Mouse (Mus musculus) 416B (cell line): ENCODE measurements around the gene Apex1.
"Not testable (repeated sequence)": the region's sequence is repeated elsewhere in the genome, so short reads cannot be mapped to it uniquely, and the experiment has no call there.

ENCODE experiments used
- DNase-seq: peaks from one replicate; pipeline ENCODE4 v3.0.0; 2011; ENCODE audit warnings: low read depth

The Apex1 gene

DNA sequence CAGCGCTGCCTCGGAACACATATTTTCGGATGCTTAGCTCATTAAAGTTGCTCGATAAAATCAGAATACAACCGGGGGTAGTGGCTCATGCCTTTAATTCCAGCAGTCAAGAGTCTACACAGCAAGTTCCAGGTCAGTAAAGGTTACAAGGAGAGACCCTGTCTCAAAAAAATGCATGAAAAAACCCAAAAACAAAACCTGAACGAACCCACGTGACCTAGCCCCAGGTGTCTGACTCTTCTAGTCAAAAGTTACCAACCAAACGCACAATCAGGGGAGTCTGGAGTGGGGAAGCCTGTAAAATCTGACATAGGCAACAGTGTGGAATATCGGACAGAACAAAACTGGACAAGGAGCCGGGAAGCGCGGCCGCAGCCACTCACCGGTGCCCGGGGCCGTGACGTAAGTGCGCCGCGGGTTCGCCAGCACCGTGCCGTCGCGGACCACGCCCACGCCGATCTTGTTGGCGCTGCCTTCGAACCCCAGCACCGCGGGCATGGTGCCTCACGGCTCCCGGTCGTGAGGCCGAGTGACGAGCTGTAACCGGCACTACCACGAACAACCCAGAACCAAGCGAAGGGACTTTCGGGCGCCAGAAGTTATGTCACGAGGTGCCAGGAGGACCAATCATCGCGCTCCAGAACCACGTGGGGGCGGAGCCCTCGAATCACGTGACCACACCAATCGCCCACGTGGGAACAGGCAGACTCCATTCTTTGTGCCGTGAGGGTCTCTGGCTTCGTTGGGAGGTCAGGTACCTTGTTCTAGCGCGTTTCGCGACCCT is at the start of gene Apex1, which contains the start of gene Osgep:
Gene Apex1 (plus strand): TSS at position 688 of the 784 bp plus-strand sequence.
Gene Osgep (minus strand): TSS at position 613 of the 784 bp plus-strand sequence.
- peak; percentile 97 for DNase-seq

DNA sequence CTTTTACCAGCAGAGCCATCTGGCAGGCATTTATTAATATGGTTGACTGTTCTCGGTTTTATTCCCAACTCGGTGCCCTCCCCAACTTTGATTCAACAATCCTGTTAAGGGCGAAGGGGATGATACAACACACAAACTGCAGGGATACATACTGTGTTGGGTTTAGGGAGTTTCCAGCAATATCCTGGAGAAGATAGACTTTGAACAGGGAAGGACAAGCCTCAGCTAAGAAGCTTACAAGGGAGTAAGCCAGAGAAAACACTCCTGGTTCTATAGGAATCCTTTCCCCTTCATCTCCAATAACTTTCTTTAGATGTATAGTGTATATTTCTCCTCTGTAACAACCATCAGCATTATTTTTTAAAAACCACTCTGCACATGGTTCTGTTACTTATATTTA is 49.6 kb upstream of the Apex1 start:
- DNase-seq: no peak

DNA sequence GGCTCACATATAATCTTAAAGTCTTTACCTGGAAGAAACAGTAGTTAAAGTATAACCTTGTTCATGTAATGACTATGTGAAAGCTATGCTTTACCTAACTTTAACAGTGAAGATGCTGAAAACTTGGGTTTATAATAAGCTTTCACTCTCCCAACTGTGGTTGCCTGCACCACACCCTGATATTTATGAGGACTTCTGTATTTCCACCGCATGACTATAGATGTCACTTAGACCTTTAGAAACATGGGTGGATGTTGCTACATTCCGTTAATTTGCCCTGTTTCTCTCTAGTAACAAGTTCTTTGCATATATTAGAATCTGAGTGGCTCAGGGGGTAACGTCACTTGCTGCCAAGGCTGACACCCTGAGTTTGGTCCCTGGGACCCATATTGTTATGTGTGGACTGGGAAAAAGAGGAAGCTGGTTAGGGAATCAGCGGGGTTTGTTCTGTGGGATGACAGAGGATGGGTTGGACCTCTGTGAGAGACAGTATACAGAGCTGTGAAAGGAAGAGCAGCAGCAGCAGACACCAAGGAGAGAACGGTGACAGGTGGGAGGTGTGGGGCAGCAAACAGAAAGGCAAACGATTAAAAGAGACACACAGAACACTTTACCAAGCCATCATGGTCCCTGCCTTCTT is 49.1 kb upstream of the Apex1 start:
- DNase-seq: no peak

DNA sequence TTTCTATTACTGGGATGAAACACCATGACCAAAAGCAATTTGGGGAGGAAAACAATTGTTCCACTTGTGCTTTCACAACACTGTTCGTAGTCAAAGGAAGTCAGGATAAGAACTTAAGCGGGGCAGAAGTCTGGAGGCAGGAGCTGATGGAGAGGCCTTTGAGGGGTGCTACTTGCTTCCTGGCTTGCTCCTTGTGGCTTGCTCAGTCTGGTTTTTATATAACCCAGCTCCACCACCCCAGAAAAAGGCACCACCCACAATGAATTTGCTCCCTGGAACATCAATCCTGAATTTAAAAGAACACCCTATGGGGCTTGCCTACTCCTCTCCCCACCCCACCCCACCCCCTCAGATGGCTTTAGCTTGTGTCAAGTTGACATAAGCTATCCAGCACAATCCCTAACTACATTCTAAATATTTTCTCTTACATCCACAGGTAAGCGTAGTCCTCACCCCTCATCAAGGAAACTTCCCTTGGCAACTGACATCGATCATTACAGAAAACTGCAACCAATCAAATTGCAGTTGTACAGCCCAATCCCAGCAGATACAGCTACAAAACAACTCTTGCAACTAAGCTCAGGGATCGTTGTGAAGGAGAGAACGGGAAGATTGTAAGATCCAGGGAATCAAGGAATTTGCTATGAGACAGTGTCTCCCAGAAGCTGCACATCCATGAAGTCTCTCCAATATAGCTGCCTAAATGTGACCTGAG is 48.4 kb upstream of the Apex1 start:
- no peak for DNase-seq

DNA sequence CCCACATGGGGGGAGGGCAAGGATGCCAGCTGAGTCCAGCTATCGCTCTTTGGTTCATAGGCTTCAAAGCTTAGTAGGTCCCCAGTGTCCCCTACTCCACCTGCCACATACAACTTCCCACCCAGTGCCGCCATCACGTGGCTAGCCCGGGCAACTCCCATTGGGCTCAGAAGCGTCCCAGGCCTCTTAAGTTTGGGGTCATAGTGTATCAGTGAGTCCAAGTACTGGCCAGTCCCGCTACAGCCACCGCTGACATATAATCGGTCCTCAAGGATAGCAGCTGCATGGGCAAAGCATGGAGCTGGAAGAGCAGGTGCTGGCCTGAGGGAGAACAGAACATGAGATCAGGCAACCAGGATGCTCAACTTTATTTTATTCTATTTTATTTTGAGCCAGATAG is 33.1 kb upstream of the Apex1 start:
- no peak for DNase-seq

DNA sequence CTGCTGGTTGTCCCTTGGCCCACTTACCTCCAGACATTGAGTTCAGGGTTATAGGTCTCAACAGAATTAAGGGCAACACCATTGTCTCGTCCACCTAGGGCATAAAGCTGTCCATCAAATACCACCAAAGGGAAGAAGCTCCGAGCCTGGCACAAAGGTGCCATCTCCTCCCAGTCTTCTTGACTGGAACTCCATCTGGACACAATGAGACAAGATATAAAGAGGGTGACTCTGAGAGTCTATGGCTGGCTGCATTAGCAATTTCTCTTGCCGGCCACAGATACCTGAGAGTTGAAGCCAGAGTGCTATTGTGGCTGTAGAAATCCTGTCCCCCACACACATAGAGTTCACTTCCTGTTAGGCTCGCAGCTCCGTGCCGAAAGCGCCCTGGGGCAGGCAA is 32.7 kb upstream of the Apex1 start:
- DNase-seq: no peak

DNA sequence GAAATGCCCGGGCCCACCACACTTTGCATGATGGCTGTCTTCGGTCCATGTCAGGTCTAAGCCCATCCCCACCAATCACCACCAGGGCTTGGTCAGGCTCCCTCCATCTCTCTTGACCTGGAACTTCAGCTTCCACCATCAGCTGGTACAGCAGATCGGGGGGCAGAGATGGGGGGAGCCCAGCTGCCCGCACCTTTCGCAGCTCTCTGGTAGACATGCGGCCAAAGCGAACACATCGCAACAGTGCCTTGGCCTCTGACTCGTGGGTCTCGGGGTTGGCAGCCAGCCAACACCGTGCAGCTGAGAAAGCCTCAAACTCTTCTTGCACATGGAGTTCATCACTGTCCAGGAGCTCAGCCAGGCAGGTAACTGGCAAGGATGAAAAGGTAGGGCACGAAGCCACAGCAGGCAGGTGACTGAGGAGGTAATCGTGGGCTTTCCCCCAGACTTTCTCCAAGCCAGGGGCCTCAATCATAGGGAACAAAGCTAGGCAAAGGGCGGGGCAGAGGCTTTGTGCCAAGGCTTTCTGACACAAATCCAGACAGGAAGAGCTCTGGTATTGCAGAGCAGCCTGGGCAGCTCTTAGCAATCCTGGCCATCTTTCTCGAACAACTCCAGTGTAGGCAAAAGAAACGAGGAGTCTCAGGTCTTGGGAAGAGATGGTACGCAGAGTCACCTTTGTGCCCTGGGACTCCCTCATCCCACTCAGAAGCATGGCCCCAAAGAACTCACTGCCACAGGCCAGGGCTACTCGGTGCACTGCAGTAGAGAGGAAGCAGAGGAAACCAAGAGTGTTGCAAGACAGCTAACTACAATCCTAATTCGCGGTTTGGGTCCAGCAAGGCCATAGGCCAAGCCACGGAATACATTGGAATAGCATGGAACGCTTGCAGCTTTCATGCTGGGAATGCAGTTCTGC is 32.0 kb upstream of the Apex1 start:
- DNase-seq: peak; percentile 57

DNA sequence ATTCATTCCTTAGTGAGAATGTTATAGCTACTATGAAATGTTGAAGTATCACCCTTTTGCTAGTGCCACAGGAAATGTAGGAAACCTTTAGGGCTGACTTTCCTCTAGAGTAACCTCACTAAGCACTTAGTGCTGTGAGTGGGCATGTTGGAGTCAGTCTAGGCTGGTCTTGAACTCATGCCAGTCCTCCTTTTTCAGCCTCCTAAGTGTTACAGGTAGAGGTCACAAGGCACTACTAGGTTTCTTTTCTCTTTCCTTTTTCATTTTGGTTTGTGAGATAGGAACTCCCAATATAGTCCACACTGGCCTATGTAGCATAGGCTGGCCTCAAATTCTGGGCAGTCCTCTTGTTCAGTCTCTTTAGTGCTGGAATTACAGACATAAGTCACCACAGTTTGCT is 29.4 kb upstream of the Apex1 start:
- DNase-seq: no peak

DNA sequence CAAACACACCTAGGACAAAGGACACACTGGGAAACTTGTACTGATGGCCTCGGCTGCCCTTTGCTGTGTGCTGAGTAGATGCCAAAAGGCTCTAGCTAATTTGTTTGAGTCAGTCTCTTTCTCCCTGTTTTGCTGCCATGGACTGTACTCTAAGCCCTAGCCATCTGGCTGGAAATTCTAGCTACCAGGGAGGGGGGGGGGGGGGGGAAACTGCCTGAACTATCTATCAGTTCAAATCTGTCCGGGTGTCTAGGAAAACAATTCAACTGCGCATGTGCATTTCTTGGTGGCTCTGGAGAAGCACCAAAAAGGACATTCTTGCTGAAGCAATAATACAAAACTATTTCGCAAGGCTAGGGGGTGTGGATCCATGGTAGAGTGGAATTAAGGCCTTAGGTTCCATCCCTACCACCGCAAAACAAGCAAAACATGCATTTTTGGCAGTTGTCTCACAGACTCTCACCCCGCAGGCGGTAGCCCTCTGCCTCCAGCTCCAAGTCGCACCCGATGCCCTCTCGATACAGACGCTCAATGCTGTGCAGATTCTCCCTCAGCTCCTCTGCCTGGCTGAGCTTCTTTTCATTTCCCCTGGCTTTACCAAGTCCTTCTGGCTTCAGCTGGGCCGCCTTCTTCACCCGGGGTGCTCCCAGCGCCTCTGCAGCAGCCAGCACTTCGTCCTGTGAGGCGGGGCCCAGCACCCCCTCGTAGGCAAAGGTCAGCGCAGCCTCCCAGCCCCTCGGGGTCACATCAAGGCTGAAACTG is 28.6 kb upstream of the Apex1 start:
- DNase-seq: peak; percentile 56

DNA sequence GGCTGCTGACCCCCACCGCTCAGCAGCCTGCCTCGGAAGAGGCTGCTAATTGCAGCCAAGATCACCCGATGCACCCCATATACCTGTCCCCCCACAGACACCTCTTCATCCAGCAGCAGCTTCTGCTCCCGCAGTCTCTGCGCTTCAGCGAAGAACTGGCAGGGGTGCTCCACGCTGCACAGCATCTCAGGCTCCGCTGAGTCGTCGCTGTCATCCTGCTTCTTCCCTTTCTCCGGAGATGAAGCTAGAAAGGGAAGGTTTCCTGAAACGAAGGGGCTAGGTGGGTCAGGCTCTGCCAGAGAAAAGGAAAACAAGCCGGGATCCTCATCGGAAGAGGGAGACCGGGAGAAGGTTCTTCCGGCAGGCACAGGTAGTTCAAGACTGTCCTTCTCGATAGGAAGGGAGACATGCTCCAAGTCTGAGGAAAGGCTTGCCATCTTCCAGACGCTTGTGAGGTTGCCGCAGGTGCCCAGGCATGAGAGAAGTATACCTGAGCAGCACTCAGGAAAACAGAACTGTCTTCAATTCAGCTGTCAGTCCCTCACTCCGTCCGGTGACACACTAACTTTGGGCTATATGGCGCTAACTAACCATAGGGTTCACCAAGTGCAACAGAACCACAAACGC is 27.9 kb upstream of the Apex1 start:
- no peak for DNase-seq

DNA sequence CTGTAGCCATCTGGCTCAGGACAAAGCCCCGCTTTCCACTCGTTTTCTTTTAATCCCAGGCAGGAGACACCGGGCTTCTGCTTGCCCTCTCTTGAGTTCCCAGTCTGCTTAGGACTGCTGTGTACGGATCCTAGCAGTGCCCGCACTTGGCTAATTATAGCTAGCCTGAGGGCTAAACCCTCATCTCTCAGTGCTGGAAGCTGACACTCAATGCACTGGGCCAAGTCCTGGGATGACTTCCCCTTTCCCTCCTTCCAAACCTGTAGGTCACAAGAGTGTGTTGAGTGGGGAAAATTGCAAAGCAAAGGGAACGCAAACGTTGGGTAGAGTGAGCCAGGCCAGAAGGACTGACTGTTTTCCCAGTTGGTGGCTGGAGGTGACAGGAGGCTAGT is 27.4 kb upstream of the Apex1 start, which contains the start of gene Klhl33:
Gene Klhl33 (minus strand): TSS at position 134 of the 392 bp plus-strand sequence.
- DNase-seq: no peak

DNA sequence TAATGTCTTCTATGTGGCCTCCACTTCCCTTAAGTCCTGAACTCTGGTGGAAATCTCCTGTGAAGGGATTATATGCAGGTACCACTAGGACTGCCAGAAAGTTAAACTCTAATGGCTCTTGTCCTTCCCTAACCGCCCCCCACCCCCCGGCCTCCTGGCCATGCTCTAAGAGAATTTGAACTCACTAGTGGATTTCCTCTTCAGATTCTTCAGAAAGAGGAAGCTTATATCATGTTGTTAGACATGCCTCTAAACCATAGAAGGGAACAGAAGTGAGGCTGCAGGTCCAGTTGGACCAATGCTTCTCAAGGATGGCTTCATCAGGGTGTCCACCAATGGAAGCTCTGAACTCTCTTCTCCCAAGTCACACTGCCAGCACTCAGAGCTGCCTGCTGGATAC is 26.8 kb upstream of the Apex1 start:
- not testable (repeated sequence) for DNase-seq

DNA sequence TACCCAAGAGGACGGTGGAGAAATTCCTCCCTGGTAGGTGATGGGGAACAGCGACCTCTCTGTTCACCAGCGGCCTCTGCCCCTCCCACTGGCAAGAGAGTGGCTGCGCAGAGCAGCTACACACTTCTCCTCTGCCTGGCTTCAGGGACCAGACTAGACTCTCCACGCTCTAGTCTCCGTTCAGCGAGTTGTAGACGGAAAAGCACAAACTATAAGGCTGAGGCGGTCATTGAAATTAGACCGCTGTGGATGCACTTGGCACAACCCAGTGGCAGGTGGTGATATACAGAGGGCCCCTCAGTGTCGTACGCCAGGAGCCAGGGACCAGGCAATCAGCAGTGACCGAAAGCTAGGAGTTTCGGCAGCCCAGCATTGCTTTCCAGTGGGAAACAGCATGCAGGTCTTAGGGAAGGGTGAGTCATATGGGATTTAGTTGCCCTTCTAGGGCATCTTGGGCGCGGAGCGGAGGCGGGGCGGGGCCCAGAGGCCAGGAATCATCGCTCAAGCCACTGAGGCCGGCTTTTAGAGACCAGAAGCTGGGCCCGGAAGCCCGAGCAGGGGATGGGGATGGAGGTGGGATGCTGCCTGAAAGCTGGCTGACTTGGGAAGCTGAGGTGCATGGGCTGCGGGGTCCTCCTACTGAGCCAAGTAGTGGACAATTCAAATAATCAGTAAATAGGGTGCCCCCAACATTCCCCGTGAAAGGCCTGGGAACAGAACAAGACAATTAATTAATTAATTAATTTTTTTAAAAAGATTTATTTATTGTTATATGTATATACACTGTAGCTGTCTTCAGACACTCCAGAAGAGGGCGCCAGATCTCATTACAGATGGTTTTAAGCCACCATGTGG is 20.6 kb upstream of the Apex1 start:
- DNase-seq: no peak

DNA sequence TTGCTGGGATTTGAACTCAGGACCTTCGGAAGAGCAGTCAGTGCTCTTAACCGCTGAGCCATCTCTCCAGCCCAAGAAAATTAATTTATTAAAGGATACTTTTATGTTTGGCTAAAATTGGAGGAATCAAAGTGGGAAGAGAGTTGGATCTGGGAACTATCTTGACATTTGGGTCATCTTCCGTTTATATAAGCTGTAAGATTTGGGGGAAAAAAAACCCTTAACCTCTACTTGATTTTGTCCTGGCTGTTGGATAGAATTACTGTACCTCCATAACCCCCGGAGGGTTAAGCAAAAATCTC is 20.0 kb upstream of the Apex1 start:
- DNase-seq: no peak

DNA sequence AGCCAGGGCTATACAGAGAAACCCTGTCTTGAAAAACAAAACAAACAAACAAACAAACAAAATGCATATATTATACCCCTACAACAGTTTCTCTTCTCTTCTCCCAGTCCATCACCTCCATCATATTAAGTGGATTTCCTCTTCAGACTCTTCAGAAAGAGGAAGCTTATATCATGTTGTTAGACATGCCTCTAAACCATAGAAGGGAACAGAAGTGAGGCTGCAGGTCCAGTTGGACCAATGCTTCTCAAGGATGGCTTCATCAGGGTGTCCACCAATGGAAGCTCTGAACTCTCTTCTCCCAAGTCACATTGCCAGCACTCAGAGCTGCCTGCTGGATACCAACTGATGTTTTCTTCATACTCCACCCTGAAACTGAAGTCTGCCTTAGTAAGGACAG is 19.4 kb upstream of the Apex1 start:
- not testable (repeated sequence) for DNase-seq

DNA sequence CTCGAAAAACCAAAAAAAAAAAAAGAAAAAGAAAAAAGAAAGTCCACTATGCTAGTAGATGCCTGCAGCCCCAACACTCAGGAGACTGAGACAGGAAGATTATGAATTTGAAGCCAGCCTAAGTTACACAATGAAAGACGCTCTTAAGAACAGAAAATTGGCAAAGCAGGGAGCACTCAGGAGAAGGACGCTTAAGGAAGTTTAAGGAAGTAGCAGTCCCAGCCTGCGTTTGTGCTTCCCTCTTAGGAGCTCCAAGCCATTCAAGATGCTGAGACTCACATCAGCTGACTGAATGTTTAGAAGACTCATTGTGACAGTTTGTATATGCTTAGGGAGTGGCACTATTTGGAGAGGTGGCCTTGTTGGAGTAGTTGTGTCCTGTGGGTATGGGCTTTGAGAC is 16.6 kb upstream of the Apex1 start:
- DNase-seq: no peak

DNA sequence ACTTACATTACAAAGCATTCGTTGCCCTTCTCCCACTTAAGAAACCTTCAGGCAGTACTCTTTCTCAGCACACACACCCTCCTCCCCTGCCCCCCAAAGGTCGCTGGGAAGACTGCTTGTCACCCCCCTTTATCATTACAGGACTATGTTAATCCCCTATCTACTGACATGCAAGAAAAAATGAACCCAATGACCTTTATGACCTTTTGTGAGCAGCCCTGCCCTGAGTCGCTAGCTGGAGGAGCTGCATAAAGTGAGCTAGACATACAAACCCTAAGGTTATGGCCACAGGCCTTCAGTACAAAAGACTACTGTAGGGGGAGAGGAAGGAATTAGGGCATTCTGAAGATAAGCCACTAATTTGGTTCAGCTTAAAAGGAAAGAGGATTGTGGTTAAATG is 13.4 kb upstream of the Apex1 start:
- DNase-seq: no peak

DNA sequence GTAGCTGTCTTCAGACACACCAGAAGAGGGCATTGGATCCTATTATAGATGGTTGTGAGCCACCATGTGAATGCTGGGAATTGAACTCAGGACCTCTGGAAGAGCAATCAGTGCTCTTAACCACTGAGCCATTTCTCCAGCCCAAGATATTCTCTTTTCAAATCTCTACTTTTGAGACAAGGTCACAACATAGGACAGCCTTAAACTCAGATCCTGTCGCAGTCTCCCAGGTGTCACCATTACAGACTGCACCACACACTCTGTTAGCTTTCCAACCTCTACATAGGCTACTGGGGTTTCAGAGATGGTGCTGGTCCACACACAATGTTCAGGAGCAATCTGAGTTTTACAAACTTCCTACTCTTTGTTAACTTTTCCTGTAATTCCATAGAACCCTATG is 1.3 kb upstream of the Apex1 start:
- peak; percentile 28 for DNase-seq

DNA sequence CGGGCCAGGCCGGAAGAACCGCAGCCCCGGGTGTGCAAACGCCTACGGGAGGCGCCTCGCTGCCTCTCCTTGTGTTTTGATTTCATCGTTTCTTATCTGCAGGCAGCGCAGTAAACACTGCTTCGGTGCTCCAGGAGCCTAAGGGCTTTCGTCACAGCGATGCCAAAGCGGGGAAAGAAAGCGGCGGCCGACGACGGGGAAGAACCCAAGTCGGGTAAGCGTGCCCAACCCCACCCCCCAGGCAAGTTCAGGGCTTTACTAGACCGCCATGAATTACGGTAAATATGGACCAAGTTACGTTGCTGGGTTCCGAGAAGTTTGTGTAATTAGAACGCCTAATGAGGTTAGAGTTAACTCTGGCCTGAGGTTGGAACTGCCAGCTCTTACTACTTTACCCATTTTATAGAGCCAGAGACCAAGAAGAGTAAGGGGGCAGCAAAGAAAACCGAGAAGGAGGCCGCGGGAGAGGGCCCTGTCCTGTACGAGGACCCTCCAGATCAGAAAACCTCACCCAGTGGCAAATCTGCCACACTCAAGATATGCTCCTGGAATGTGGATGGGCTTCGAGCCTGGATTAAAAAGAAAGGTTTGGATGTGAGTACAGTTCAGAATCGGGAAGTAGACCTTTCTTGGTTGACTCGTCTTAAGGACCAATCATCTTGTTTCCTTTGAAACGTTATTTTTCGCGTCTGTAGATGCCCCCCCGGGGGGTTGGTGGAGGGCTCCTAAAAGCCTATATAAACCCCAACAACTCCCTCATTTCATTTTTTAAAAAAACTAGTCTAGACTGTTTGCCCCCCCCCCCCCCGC is 548 bp downstream of the Apex1 start:
- peak; percentile 54 for DNase-seq
